Mouse (Mus musculus) hindbrain, embryonic 14.5 days (tissue): ENCODE results near the gene Hnrnpl. TPM values are rescaled to one million over a fixed set of nuclear protein-coding genes. Genes with fewer than 3 reads are reported as not detected.

Experiments used
- ATAC-seq: fragments of 200-750 bp; cut with Nextera tagmentation; 2 replicates; pipeline ENCODE4 v1.8.0; 2017; ENCODE audit warnings: moderate number of reproducible peaks, mild to moderate bottlenecking, moderate TSS enrichment, moderate library complexity; ENCODE audit not compliant: low FRiP score
- DNase-seq: peaks from one replicate; pipeline ENCODE4 v3.0.0-alpha.2; 2015; ENCODE audit warnings: low spot score
- H3K27ac ChIP-seq: fragments of 300-500 bp; sonication (generic); 2 replicates; pipeline ENCODE4 v1.5.1; 2014; ENCODE audit warnings: mild to moderate bottlenecking, moderate library complexity
- H3K27me3 ChIP-seq: fragments of 300-500 bp; sonication (generic); 2 replicates; pipeline ENCODE4 v1.6.1; 2014; ENCODE audit warnings: mild to moderate bottlenecking, low read length, mixed read lengths; ENCODE audit not compliant: control insufficient read depth, insufficient read depth
- H3K36me3 ChIP-seq: fragments of 300-500 bp; sonication (generic); replicated peaks from 2 replicates; pipeline ENCODE4 v1.6.1; 2014; ENCODE audit not compliant: control insufficient read depth, insufficient read depth
- H3K4me1 ChIP-seq: fragments of 300-500 bp; sonication (generic); replicated peaks from 2 replicates; pipeline ENCODE4 v1.6.1; 2014; ENCODE audit warnings: antibody characterized with exemption, low read length, mixed read lengths; ENCODE audit not compliant: control insufficient read depth, insufficient read depth
- H3K4me2 ChIP-seq: fragments of 300-500 bp; sonication (generic); replicated peaks from 2 replicates; pipeline ENCODE4 v1.6.1; 2014; ENCODE audit warnings: mild to moderate bottlenecking, moderate library complexity
- H3K4me3 ChIP-seq: fragments of 300-500 bp; sonication (generic); replicated peaks from 2 replicates; pipeline ENCODE4 v1.5.1; 2014; ENCODE audit warnings: mild to moderate bottlenecking, low read length
- H3K9ac ChIP-seq: fragments of 300-500 bp; sonication (generic); 2 replicates; pipeline ENCODE4 v1.6.1; 2014
- H3K9me3 ChIP-seq: fragments of 300-500 bp; sonication (generic); 2 replicates; pipeline ENCODE4 v1.6.1; 2016; ENCODE audit warnings: low read length; ENCODE audit not compliant: control insufficient read depth
- WGBS: fragments of 180-500 bp; shearing (Covaris S2); extraction: QIAGEN DNeasy Blood & Tissue Kit; methylation state at CpG from one replicate; pipeline ENCODE4 v1.1.7; 2014; 5-methylcytosine and 5-hydroxymethylcytosine counted together
- polyA plus RNA-seq: library from polyadenylated mRNA; unstranded; fragments of >200 nt; fragmentation: Nextera tagmentation; extraction: Ambion mirVana; gene quantifications from 2 replicates; pipeline ENCODE4 v1.2.1, GENCODE M21; 2014

Hnrnpl gene
- polyA plus RNA-seq, 1 experiment from 2014 or later: 150 TPM

GRCm38 (mm10) chr7:28830981-28831380 is 22.6 kb downstream of the Hnrnpl start:
- ATAC-seq: no peak
- no peak overlapping the region for H3K27ac ChIP-seq

GRCm38 (mm10) chr7:28831411-28832125 is 23.2 kb downstream of the Hnrnpl start:
- H3K4me2 ChIP-seq: no peak overlapping the region
- H3K9me3 ChIP-seq: no peaks in the 10 kb centered on the region
- H3K4me3 ChIP-seq: no peak overlapping the region
- WGBS: 96% methylated on average over 17 of the region's 17 CpGs
- ATAC-seq: no peak
- H3K27ac ChIP-seq: no peak overlapping the region
- no peaks in the 10 kb centered on the region for H3K27me3 ChIP-seq
- no peak for DNase-seq
- no peaks in the 10 kb centered on the region for H3K4me1 ChIP-seq
- H3K9ac ChIP-seq: no peak overlapping the region
- H3K36me3 ChIP-seq: peaks cover 12% of the 10 kb centered on the region; the same call in 1 of the 2 replicates

More at GRCm38 (mm10) chr7:28830981-28831380, 22.6 kb downstream of the Hnrnpl start:
- no peaks in the 10 kb centered on the region for H3K9me3 ChIP-seq
- no peak overlapping the region for H3K4me3 ChIP-seq
- no peak for DNase-seq
- 0 out of 2 replicates have a peak, but pooled peaks cover 2% of the 10 kb centered on the region for H3K4me1 ChIP-seq
- peaks cover 12% of the 10 kb centered on the region; the same call in 1 of the 2 replicates for H3K36me3 ChIP-seq
- H3K27me3 ChIP-seq: no peaks in the 10 kb centered on the region
- H3K9ac ChIP-seq: no peak overlapping the region
- WGBS: 100% methylated on average over 5 of the region's 5 CpGs
- H3K4me2 ChIP-seq: no peak overlapping the region

- Histone ChIP-seq H3K9me3 (no peaks in the 10 kb centered on the region), H3K4me2 (no peak overlapping the region), H3K27me3 (no peaks in the 10 kb centered on the region), H3K27ac (no peak overlapping the region), H3K36me3 (peaks cover 12% of the 10 kb centered on the region; the same call in 1 of the 2 replicates), H3K4me3 (no peak overlapping the region), H3K4me1 (no peaks in the 10 kb centered on the region), H3K9ac (no peak overlapping the region)
- ATAC-seq (no peak), DNase-seq (no peak)
- 76% methylated on average over 6 of the region's 6 CpGs for WGBS
Observed at GRCm38 (mm10) chr7:28832137-28832536, 23.8 kb downstream of the Hnrnpl start.

GRCm38 (mm10) chr7:28833723-28834347 is 25.5 kb downstream of the Hnrnpl start, which contains the start of gene Lgals4:
Gene Lgals4, plus strand, starts transcription at chr7:28833854.
- WGBS: 86% methylated on average over 6 of the region's 6 CpGs
- no peak for DNase-seq
- Histone ChIP-seq H3K36me3 (peaks cover 12% of the 10 kb centered on the region; the same call in 1 of the 2 replicates), H3K9me3 (no peaks in the 10 kb centered on the region), H3K27me3 (no peaks in the 10 kb centered on the region), H3K4me1 (no peaks in the 10 kb centered on the region), H3K4me3 (no peak within 1 kb of the TSS), H3K27ac (no peak within 1 kb of the TSS), H3K9ac (no peak within 1 kb of the TSS), H3K4me2 (no peak within 1 kb of the TSS)
- ATAC-seq: no peak

DNA sequence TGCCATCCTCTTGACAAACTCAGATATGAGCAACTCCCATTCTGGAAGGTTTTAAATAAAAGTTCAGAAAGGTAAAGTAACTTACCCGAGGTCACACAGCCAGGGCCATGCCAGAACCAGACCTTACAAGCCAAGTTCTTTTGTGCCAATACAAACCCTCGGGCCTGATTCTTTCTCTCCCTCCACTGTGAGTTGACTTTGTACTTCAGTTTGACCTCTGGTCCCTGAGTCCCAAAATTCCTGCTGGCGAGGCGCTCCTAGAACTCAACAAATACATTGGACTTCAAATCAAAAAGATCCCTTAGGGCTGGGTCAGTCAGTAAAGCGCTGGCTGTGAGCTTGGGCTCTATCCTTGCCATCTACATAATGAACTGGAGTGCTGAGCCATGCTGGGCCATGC is 28.6 kb downstream of the Hnrnpl start:
- H3K9ac ChIP-seq: no peak overlapping the region
- no peak overlapping the region for H3K27ac ChIP-seq
- H3K27me3 ChIP-seq: no peaks in the 10 kb centered on the region
- H3K4me1 ChIP-seq: no peaks in the 10 kb centered on the region
- H3K4me3 ChIP-seq: no peak overlapping the region
- no peak for DNase-seq
- ATAC-seq: no peak
- H3K9me3 ChIP-seq: no peaks in the 10 kb centered on the region
- peaks cover 2% of the 10 kb centered on the region; the same call in 1 of the 2 replicates for H3K36me3 ChIP-seq
- H3K4me2 ChIP-seq: no peak overlapping the region
- WGBS: 82% methylated on average over 5 of the region's 5 CpGs

DNA sequence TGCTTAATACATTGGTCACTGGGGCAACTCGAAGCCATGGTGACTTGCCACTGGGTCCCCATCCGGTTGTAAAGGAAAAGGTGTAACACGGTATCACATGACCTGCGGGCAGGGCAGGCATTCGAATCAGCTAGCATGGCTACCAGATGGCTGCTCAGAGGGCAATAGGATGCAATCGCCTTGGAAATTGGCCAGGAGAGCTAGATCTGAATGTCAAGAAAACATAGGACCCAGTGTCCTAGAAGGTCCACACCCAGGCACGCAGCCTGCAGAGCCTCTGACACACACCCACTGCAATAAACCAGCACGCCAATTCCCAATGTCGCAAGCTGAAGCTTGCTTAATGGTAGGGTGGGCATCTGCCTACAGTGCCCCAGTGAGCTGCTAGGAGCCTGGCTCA is 30.0 kb downstream of the Hnrnpl start:
- Histone ChIP-seq H3K36me3 (no peaks in the 10 kb centered on the region), H3K9me3 (no peaks in the 10 kb centered on the region), H3K9ac (no peak overlapping the region), H3K4me3 (no peak overlapping the region), H3K4me2 (no peak overlapping the region), H3K27me3 (no peaks in the 10 kb centered on the region), H3K4me1 (no peaks in the 10 kb centered on the region), H3K27ac (no peak overlapping the region)
- DNase-seq (no peak), ATAC-seq (no peak)
- WGBS: 80% methylated on average over 9 of the region's 9 CpGs

GRCm38 (mm10) chr7:28847273-28847672 is 38.9 kb downstream of the Hnrnpl start:
- no peak for ATAC-seq
- Histone ChIP-seq H3K9ac (no peak overlapping the region), H3K4me3 (no peak overlapping the region), H3K27ac (no peak overlapping the region), H3K36me3 (no peaks in the 10 kb centered on the region), H3K4me1 (no peaks in the 10 kb centered on the region), H3K4me2 (no peak overlapping the region), H3K27me3 (no peaks in the 10 kb centered on the region), H3K9me3 (no peaks in the 10 kb centered on the region)
- DNase-seq: no peak
- WGBS: 77% methylated on average over 1 of the region's 1 CpGs

DNA sequence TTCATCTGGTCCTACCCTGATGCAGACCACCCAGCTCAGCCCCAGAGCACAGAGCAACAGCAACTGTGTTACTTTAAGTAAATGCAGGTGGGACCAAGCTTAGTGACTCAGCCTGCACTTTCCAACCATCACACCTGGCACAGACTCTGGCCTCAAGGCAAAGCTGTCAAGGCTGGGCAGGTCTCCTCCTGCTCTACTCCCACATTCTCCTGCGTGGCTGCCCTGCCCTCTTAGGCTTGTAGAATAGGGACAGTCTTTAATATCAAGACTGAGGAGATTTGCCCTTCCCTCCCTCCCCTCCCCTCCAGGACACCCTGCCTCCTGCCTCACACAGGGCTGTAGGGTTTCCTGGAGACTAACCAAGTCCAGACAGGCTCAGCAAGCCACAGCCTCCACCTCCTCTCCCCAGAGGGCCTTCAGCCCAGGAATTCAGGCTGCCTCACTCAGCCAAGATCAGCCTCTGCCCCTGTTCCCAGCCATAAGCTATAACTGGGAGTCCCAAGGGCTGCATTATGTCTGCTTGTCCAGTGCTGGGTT is 41.4 kb downstream of the Hnrnpl start:
- Histone ChIP-seq H3K9me3 (no peaks in the 10 kb centered on the region), H3K27me3 (no peaks in the 10 kb centered on the region), H3K4me1 (no peaks in the 10 kb centered on the region), H3K36me3 (no peaks in the 10 kb centered on the region), H3K4me2 (no peak overlapping the region), H3K4me3 (no peak overlapping the region), H3K27ac (no peak overlapping the region), H3K9ac (no peak overlapping the region)
- WGBS: 56% methylated on average over 1 of the region's 1 CpGs
- DNase-seq (no peak), ATAC-seq (no peak)

GRCm38 (mm10) chr7:28850642-28851041 is 42.3 kb downstream of the Hnrnpl start:
- Histone ChIP-seq H3K9me3 (no peaks in the 10 kb centered on the region), H3K27ac (no peak overlapping the region), H3K4me2 (no peak overlapping the region), H3K36me3 (no peaks in the 10 kb centered on the region), H3K4me3 (no peak overlapping the region), H3K27me3 (no peaks in the 10 kb centered on the region), H3K9ac (no peak overlapping the region), H3K4me1 (no peaks in the 10 kb centered on the region)
- ATAC-seq (no peak), DNase-seq (no peak)
- WGBS: 81% methylated on average over 4 of the region's 4 CpGs
